Mouse (Mus musculus) lung, adult 2 months (tissue): ENCODE measurements at regions not wholly inside any gene's neighbourhood (a gene's known extent, or its start where the extent isn't known, plus 50 kb on each side); places are given as distances from the start of the nearest gene placed in this dataset.

Experiments
- CTCF ChIP-seq: fragments of 200-500 bp; IDR thresholded peaks from 2 replicates; pipeline ENCODE4 v1.5.1; 2011; ENCODE audit warnings: mild to moderate bottlenecking, low read length, control low read depth; ENCODE audit not compliant: insufficient read depth
- POLR2A ChIP-seq: fragments of 200-500 bp; IDR thresholded peaks from 2 replicates; pipeline ENCODE4 v1.6.1; 2011; ENCODE audit warnings: low read depth, mild to moderate bottlenecking, control low read depth, low read length, borderline replicate concordance; ENCODE audit errors: extremely low read depth

- no peak for TF ChIP-seq CTCF
- TF ChIP-seq POLR2A, result no peak
Observed at GRCm38 (mm10) chr3:130883319-130883718, 153.1 kb upstream of the Rpl34 start.
